Mouse (Mus musculus) bone marrow macrophage, adult 2 months (primary cell): Measurements from ENCODE around the gene Optc.

Experiments used
- CTCF ChIP-seq: IDR thresholded peaks from 2 replicates; pipeline ENCODE4 v1.5.1; 2012; ENCODE audit warnings: low read depth, mild to moderate bottlenecking, low read length, moderate library complexity
- POLR2A ChIP-seq: IDR thresholded peaks from 2 replicates; pipeline ENCODE4 v1.6.1; 2012; ENCODE audit warnings: mild to moderate bottlenecking, low read depth, low read length, borderline replicate concordance

- no peak for TF ChIP-seq POLR2A
- TF ChIP-seq CTCF, result no peak
Measured at GRCm38 (mm10) chr1:133915723-133916355, 8.0 kb upstream of the Optc start.
